Mouse (Mus musculus) MEL (cell line): Measurements from ENCODE around the gene Lrrc43. TPM values are rescaled to one million over a fixed set of nuclear protein-coding genes. Genes with fewer than 3 reads are reported as not detected.

Source experiments
- DNase-seq: peaks from one replicate; pipeline ENCODE4 v3.0.0; 2011; ENCODE audit warnings: low read depth, low spot score
- H3K27ac ChIP-seq: 2 replicates; pipeline ENCODE4 v1.5.1; 2012; ENCODE audit warnings: low read depth, mild to moderate bottlenecking, control low read depth, low read length, moderate library complexity; ENCODE audit not compliant: control insufficient read depth
- H3K27me3 ChIP-seq, 2 experiments: fragments of 150-350 bp in 1 of 2; sonication (generic) in 1 of 2; 2 replicates each; pipeline ENCODE4 v1.6.1; 2012; ENCODE audit warnings: low read length in 2 of 2, mild to moderate bottlenecking in 2 of 2, improper control_type of control experiment in 1 of 2, moderate library complexity in 1 of 2; ENCODE audit not compliant: insufficient read depth in 2 of 2, control insufficient read depth in 1 of 2
- H3K36me3 ChIP-seq, 2 experiments: 2 replicates each; pipeline ENCODE4 v1.6.1; 2012 to 2014; ENCODE audit warnings: low read length in 2 of 2, improper control_type of control experiment in 1 of 2, inconsistent platforms in 1 of 2, mild to moderate bottlenecking in 1 of 2; ENCODE audit not compliant: insufficient read depth in 2 of 2, control insufficient read depth in 1 of 2
- H3K4me1 ChIP-seq, 2 experiments: fragments of 150-350 bp in 1 of 2; sonication (generic) in 1 of 2; 2 replicates each; pipeline ENCODE4 v1.6.1; 2012; ENCODE audit warnings: low read length in 2 of 2, improper control_type of control experiment in 1 of 2, mild to moderate bottlenecking in 1 of 2; ENCODE audit not compliant: insufficient read depth in 2 of 2, control insufficient read depth in 1 of 2
- H3K4me3 ChIP-seq, 2 experiments: fragments of 150-350 bp in 1 of 2; sonication (generic) in 1 of 2; 2 replicates each; pipeline ENCODE4 v1.5.1; 2012; ENCODE audit warnings: low read depth in 2 of 2, low read length in 2 of 2, mild to moderate bottlenecking in 2 of 2, moderate library complexity in 2 of 2, control low read depth in 1 of 2, improper control_type of control experiment in 1 of 2; ENCODE audit not compliant: control insufficient read depth in 1 of 2, insufficient read depth in 1 of 2
- H3K79me2 ChIP-seq: 2 replicates; pipeline ENCODE4 v1.6.1; 2012; ENCODE audit warnings: mild to moderate bottlenecking, low read length, moderate library complexity; ENCODE audit not compliant: control insufficient read depth, poor library complexity, insufficient read depth
- H3K9ac ChIP-seq: 2 replicates; pipeline ENCODE4 v1.6.1; 2012; ENCODE audit warnings: low read depth, mild to moderate bottlenecking, control low read depth, low read length, moderate library complexity; ENCODE audit not compliant: control insufficient read depth, poor library complexity, severe bottlenecking
- H3K9me3 ChIP-seq: fragments of 150-350 bp; sonication (generic); replicated peaks from 2 replicates; pipeline ENCODE4 v1.6.1; 2012; ENCODE audit warnings: mild to moderate bottlenecking, low read length, improper control_type of control experiment, moderate library complexity; ENCODE audit not compliant: insufficient read depth
- CHD1 ChIP-seq: IDR thresholded peaks from 2 replicates; pipeline ENCODE4 v1.6.1; 2012; ENCODE audit warnings: low read depth, mild to moderate bottlenecking, inconsistent platforms, low read length, improper control_type of control experiment
- CTCF ChIP-seq, 3 experiments: IDR thresholded peaks in 2 of 3; conservative IDR thresholded peaks in 1 of 3; 2 replicates each; pipeline ENCODE4 v1.5.1; 2011 to 2012; ENCODE audit warnings: low read length in 3 of 3, low read depth in 2 of 3, mild to moderate bottlenecking in 2 of 3, improper control_type of control experiment in 1 of 3, inconsistent platforms in 1 of 3, mixed read lengths in 1 of 3, moderate library complexity in 1 of 3; ENCODE audit not compliant: control insufficient read depth in 1 of 3, insufficient read depth in 1 of 3, poor library complexity in 1 of 3, severe bottlenecking in 1 of 3
- E2F4 ChIP-seq: IDR thresholded peaks from 2 replicates; pipeline ENCODE4 v1.6.1; 2011; ENCODE audit warnings: low read depth, low read length, improper control_type of control experiment, borderline replicate concordance
- ELF1 ChIP-seq: IDR thresholded peaks from 2 replicates; pipeline ENCODE4 v1.6.1; 2014; ENCODE audit warnings: low read depth, mild to moderate bottlenecking, inconsistent platforms, low read length, improper control_type of control experiment, moderate library complexity
- EP300 ChIP-seq, 2 experiments: IDR thresholded peaks; 2 replicates each; pipeline ENCODE4 v1.6.1; 2011; ENCODE audit warnings: improper control_type of control experiment in 2 of 2, low read length in 2 of 2, low read depth in 1 of 2, mild to moderate bottlenecking in 1 of 2
- ETS1 ChIP-seq: IDR thresholded peaks from 2 replicates; pipeline ENCODE4 v1.6.1; 2012; ENCODE audit warnings: low read depth, mild to moderate bottlenecking, inconsistent platforms, low read length, improper control_type of control experiment, moderate library complexity
- GABPA ChIP-seq: IDR thresholded peaks from 2 replicates; pipeline ENCODE4 v1.6.1; 2012; ENCODE audit warnings: low read depth, mild to moderate bottlenecking, inconsistent platforms, low read length, improper control_type of control experiment, moderate library complexity
- HCFC1 ChIP-seq: IDR thresholded peaks from 2 replicates; pipeline ENCODE4 v1.6.1; 2012; ENCODE audit warnings: low read depth, mild to moderate bottlenecking, inconsistent platforms, low read length, improper control_type of control experiment, moderate library complexity
- KAT2A ChIP-seq: conservative IDR thresholded peaks from 2 replicates; pipeline ENCODE4 v1.6.1; 2012; ENCODE audit warnings: low read depth, low read length, improper control_type of control experiment, inconsistent platforms
- MAX ChIP-seq: IDR thresholded peaks from 2 replicates; pipeline ENCODE4 v1.6.1; 2011; ENCODE audit warnings: low read length, improper control_type of control experiment
- MAZ ChIP-seq: IDR thresholded peaks from 2 replicates; pipeline ENCODE4 v1.6.1; 2012; ENCODE audit warnings: low read depth, mild to moderate bottlenecking, inconsistent platforms, low read length, improper control_type of control experiment
- MYB ChIP-seq: IDR thresholded peaks from 2 replicates; pipeline ENCODE4 v1.6.1; 2011; ENCODE audit warnings: mild to moderate bottlenecking, low read depth, low read length, improper control_type of control experiment
- NELFE ChIP-seq: IDR thresholded peaks from 2 replicates; pipeline ENCODE4 v1.6.1; 2011; ENCODE audit warnings: low read depth, low read length, improper control_type of control experiment
- NRF1 ChIP-seq: IDR thresholded peaks from 2 replicates; pipeline ENCODE4 v1.6.1; 2014; ENCODE audit warnings: low read depth, mild to moderate bottlenecking, inconsistent platforms, low read length, improper control_type of control experiment, moderate library complexity; ENCODE audit not compliant: poor library complexity, insufficient read depth, severe bottlenecking
- POLR2A ChIP-seq, 2 experiments: IDR thresholded peaks; 2 replicates each; pipeline ENCODE4 v1.6.1; 2011 to 2012; ENCODE audit warnings: low read length in 2 of 2, mild to moderate bottlenecking in 2 of 2, control low read depth in 1 of 2, improper control_type of control experiment in 1 of 2, low read depth in 1 of 2, moderate library complexity in 1 of 2; ENCODE audit not compliant: control insufficient read depth in 1 of 2, insufficient read depth in 1 of 2, poor library complexity in 1 of 2
- POLR2AphosphoS2 ChIP-seq: IDR thresholded peaks from 2 replicates; pipeline ENCODE4 v1.6.1; 2011; ENCODE audit warnings: low read length, improper control_type of control experiment
- POLR2AphosphoS5 ChIP-seq: IDR thresholded peaks from 2 replicates; pipeline ENCODE4 v1.6.1; 2012; ENCODE audit warnings: low read depth, borderline replicate concordance, mild to moderate bottlenecking, inconsistent platforms, low read length, moderate library complexity, mixed read lengths
- RAD21 ChIP-seq: IDR thresholded peaks from 2 replicates; pipeline ENCODE4 v1.6.1; 2011; ENCODE audit warnings: mild to moderate bottlenecking, low read depth, low read length, improper control_type of control experiment
- SIN3A ChIP-seq: IDR thresholded peaks from 2 replicates; pipeline ENCODE4 v1.6.1; 2012; ENCODE audit warnings: low read length, improper control_type of control experiment, inconsistent platforms
- TAL1 ChIP-seq: IDR thresholded peaks from 2 replicates; pipeline ENCODE4 v1.6.1; 2012; ENCODE audit warnings: mild to moderate bottlenecking, inconsistent platforms, low read length, moderate library complexity, mixed read lengths
- TBP ChIP-seq: IDR thresholded peaks from 2 replicates; pipeline ENCODE4 v1.8.0; 2011; ENCODE audit warnings: low read depth, low read length, improper control_type of control experiment
- TCF12 ChIP-seq: IDR thresholded peaks from 2 replicates; pipeline ENCODE4 v1.6.1; 2014; ENCODE audit warnings: low read depth, mild to moderate bottlenecking, inconsistent platforms, low read length, improper control_type of control experiment, moderate library complexity
- USF1 ChIP-seq: IDR thresholded peaks from 2 replicates; pipeline ENCODE4 v1.6.1; 2014; ENCODE audit warnings: low read depth, mild to moderate bottlenecking, inconsistent platforms, low read length, improper control_type of control experiment, moderate library complexity
- USF2 ChIP-seq, 2 experiments: IDR thresholded peaks; 2 replicates each; pipeline ENCODE4 v1.6.1; 2011 to 2012; ENCODE audit warnings: improper control_type of control experiment in 2 of 2, low read length in 2 of 2, borderline replicate concordance in 1 of 2, inconsistent platforms in 1 of 2, low read depth in 1 of 2, mild to moderate bottlenecking in 1 of 2; ENCODE audit not compliant: insufficient read depth in 1 of 2
- ZKSCAN1 ChIP-seq: IDR thresholded peaks from 2 replicates; pipeline ENCODE4 v1.6.1; 2012; ENCODE audit warnings: low read depth, mild to moderate bottlenecking, inconsistent platforms, low read length, improper control_type of control experiment, moderate library complexity
- ZMIZ1 ChIP-seq: IDR thresholded peaks from 2 replicates; pipeline ENCODE4 v1.6.1; 2012; ENCODE audit warnings: low read depth, mild to moderate bottlenecking, inconsistent platforms, low read length, improper control_type of control experiment, moderate library complexity
- polyA plus RNA-seq, 2 experiments: library from polyadenylated mRNA; stranded (reverse) in 1 of 2; unstranded in 1 of 2; fragments of >175 nt in 1 of 2; fragments of >200 nt in 1 of 2; gene quantifications; 2 replicates each; pipeline versions ENCODE4 v1.2.1 to v1.2.4; 2012; ENCODE audit warnings: low replicate concordance in 2 of 2, low read depth in 1 of 2; ENCODE audit not compliant: insufficient read length in 2 of 2, insufficient read depth in 1 of 2, missing spikeins in 1 of 2
- total RNA-seq: library from RNA; depleted of rRNA; stranded (reverse); fragments of 300-350 nt; gene quantifications from 2 replicates; pipeline ENCODE4 v1.2.3, GENCODE M21; 2012

Lrrc43 gene
- total and polyA plus RNA-seq, 3 experiments, result not detected

GRCm38 (mm10) chr5:123522166-123522565 is 33.1 kb downstream of the Lrrc43 start:
- no peaks in the 10 kb centered on the region for H3K27me3 ChIP-seq
- H3K9ac ChIP-seq, result no peak overlapping the region
- H3K27ac ChIP-seq, result no peak overlapping the region
- H3K9me3 ChIP-seq, result no peaks in the 10 kb centered on the region
- no peak for TF ChIP-seq POLR2AphosphoS2
- TF ChIP-seq POLR2AphosphoS5, result no peak
- no peak for TF ChIP-seq NELFE
- no peak for TF ChIP-seq USF2 (IDR thresholded peaks at IDR 0.05; ENCODE audit: borderline replicate concordance in 1 of 2, insufficient read depth in 1 of 2, low read depth in 1 of 2, low read length in 2 of 2)
- no peak for TF ChIP-seq TCF12
- no peak for TF ChIP-seq GABPA
- TF ChIP-seq E2F4, result no peak
- TF ChIP-seq EP300 (IDR thresholded peaks at IDR 0.05; ENCODE audit: low read depth in 1 of 2, low read length in 2 of 2), result no peak
- TF ChIP-seq NRF1, result no peak
- no peak overlapping the region for H3K4me3 ChIP-seq
- H3K79me2 ChIP-seq, result peaks cover 6% of the 10 kb centered on the region
- peaks cover 3 to 10% of the 10 kb centered on the region in 2 experiments; a peak in 3 of 4 replicates for H3K4me1 ChIP-seq
- H3K36me3 ChIP-seq, result peaks cover 4% of the 10 kb centered on the region in 2 experiments
- no peak for DNase-seq

DNA sequence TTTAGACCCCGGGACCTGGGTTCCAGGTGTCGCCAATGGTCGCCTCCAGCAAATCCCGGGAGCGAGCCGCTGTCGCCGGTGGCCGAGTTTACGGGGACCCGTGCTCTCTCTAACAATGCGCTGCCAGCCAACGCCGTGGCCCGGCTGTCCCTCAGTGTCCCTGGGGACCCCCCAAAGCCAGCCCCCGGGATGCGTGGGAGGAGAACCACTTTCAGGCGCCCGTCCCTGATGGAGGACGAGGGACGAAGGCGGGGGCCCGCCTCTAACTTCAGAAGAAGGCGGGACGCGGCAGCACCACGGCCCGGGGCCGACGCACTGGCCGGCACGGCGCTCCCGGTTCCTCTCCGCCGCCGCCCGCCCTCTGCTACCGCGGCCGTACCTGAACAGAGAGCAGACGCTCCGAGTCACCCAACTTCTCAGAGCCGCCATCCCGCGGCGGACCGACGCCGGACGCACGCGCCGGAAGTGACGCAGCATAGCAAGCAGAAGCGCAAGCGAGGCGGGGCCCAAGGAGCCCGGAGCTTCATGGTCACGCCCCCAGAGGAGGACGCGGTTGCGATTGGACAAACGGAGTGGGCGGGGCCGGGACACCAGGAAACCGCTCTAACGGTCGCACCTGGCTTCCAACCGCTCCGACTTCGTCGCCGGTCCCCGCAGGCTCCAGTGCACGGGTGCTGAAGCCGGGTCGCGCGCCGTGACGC is 34.7 kb downstream of the Lrrc43 start, which contains the start of gene Diablo:
Gene Diablo (minus strand): TSS at position 485 of the 701 bp plus-strand sequence.
- Histone ChIP-seq H3K36me3 (peaks cover 0 to 4% of the 10 kb centered on the region in 2 experiments; a peak in 3 of 4 replicates), H3K4me3 (peak within 1 kb of the TSS; percentile 88 to 99), H3K79me2 (peaks cover 6% of the 10 kb centered on the region), H3K27me3 (no peaks in the 10 kb centered on the region), H3K9me3 (no peaks in the 10 kb centered on the region), H3K9ac (peak within 1 kb of the TSS; percentile 85), H3K27ac (peak within 1 kb of the TSS; percentile 3; the same call in 1 of the 2 replicates), H3K4me1 (peaks cover 3 to 10% of the 10 kb centered on the region in 2 experiments; a peak in 3 of 4 replicates)
- TF ChIP-seq ETS1 (peak; percentile 28; the same call in 1 of the 2 replicates), TCF12 (peak; percentile 43; the same call in 1 of the 2 replicates), ELF1 (peak; percentile 78), POLR2AphosphoS5 (no peak), GABPA (no peak), CTCF (IDR thresholded peaks at IDR 0.05 in 2 of 3, conservative IDR thresholded peaks at IDR 0.05 in 1 of 3; ENCODE audit: control insufficient read depth in 1 of 3, insufficient read depth in 1 of 3, low read depth in 2 of 3, low read length in 3 of 3, poor library complexity in 1 of 3, severe bottlenecking in 1 of 3) (0 out of 6 replicates have a peak, but pooled peaks of 1 of the 3 experiments have one; percentile 5), POLR2A (IDR thresholded peaks at IDR 0.05; ENCODE audit: control insufficient read depth in 1 of 2, insufficient read depth in 1 of 2, low read depth in 1 of 2, low read length in 2 of 2, poor library complexity in 1 of 2) (peak; percentile 89 to 91), USF2 (IDR thresholded peaks at IDR 0.05; ENCODE audit: borderline replicate concordance in 1 of 2, insufficient read depth in 1 of 2, low read depth in 1 of 2, low read length in 2 of 2) (no peak), EP300 (IDR thresholded peaks at IDR 0.05; ENCODE audit: low read depth in 1 of 2, low read length in 2 of 2) (peak in 1 of 2 experiments; percentile 44; a peak in 2 of 4 replicates), MAZ (peak; percentile 95; the same call in 1 of the 2 replicates), MAX (no peak), MYB (peak; percentile 95), NRF1 (0 out of 2 replicates have a peak, but pooled peaks have one; percentile 20), TBP (no peak), ZMIZ1 (peak; percentile 92), POLR2AphosphoS2 (peak; percentile 96), NELFE (peak; percentile 93), ZKSCAN1 (0 out of 2 replicates have a peak, but pooled peaks have one; percentile 28), RAD21 (no peak), CHD1 (no peak), USF1 (peak; percentile 30; the same call in 1 of the 2 replicates), TAL1 (no peak), KAT2A (no peak; the same call in 1 of the 2 replicates), SIN3A (peak; percentile 84; the same call in 1 of the 2 replicates), HCFC1 (peak; percentile 83)
- DNase-seq, result peak; percentile 98
